Mouse (Mus musculus): ENCODE data around the gene Gm9049. TPM values are rescaled to one million over a fixed set of nuclear protein-coding genes. Genes with fewer than 3 reads are reported as not detected.
A peak's percentile ranks its signal among the peaks of the same experiment; 100 is the strongest.
"Not testable (repeated sequence)": the region's sequence is repeated elsewhere in the genome, so short reads cannot be mapped to it uniquely, and the experiment has no call there.

Gene Gm9049
- 0.06 TPM in 1 of 2 replicates, not detected in the other for polyA plus RNA-seq (2012; rRNA removed)

DNA sequence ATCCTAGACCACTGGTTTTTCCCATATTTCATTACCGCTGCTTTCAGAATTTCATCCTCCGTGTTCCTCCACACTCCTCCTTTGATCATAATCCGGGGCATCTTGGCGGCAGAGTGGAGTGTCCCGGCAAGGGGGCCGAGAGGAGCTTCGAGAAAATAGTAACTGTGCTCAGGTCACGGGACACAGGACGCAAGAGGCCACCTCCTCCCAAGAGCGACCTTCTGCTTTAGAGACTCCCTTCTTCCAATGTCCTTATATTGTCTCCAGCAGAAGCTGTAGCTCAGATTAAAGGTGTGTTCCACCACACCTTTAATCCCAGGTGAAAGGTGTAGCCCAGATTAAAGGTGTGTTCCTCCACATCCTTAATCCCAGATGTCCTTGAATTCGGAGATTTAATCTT lies at the start of gene Gm9049:
TSS of gene Gm9049 (minus strand) at position 101 of the 400 bp plus-strand sequence.
- not testable (repeated sequence) for DNase-seq (ENCODE audit: low read depth)

- DNase-seq (ENCODE audit: low read depth): no peak
Observed at GRCm38 (mm10) chr10:118399917-118400316, 46.0 kb upstream of the Gm9049 start.

GRCm38 (mm10) chr10:118370443-118370842 lies 16.5 kb upstream of the Gm9049 start:
- peak; percentile 4 for DNase-seq (ENCODE audit: low read depth)

- no peak for DNase-seq (ENCODE audit: low read depth)
Observed at GRCm38 (mm10) chr10:118369518-118369917, 15.6 kb upstream of the Gm9049 start.

GRCm38 (mm10) chr10:118348579-118348978 lies 5.3 kb downstream of the Gm9049 start, which contains the start of gene Gm9048:
Gene Gm9048 (minus strand): TSS chr10:118348679.
- not testable (repeated sequence) for DNase-seq (ENCODE audit: low read depth)

- DNase-seq (ENCODE audit: low read depth): not testable (repeated sequence)
Observed at GRCm38 (mm10) chr10:118343155-118343554, 10.8 kb downstream of the Gm9049 start, which contains the start of gene Gm9046. Gene Gm9046 (minus strand): TSS chr10:118343255.

DNA sequence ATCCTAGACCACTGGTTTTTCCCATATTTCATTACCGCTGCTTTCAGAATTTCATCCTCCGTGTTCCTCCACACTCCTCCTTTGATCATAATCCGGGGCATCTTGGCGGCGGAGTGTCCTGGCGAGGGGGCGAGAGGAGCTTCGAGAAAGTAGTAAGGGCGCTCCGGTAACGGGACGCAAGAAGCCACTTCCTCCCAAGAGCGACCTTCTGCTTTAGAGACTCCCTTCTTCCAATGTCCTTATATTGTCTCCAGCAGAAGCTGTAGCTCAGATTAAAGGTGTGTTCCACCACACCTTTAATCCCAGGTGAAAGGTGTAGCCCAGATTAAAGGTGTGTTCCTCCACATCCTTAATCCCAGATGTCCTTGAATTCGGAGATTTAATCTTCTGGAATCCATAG lies 16.2 kb downstream of the Gm9049 start, which contains the start of gene Gm9045:
TSS of gene Gm9045 (minus strand) at position 101 of the 400 bp plus-strand sequence.
- DNase-seq (ENCODE audit: low read depth): not testable (repeated sequence)

- DNase-seq (ENCODE audit: low read depth): not testable (repeated sequence)
Observed at GRCm38 (mm10) chr10:118332308-118332707, 21.6 kb downstream of the Gm9049 start, which contains the start of gene Gm9044. Gene Gm9044 (minus strand): TSS chr10:118332408.

- DNase-seq (ENCODE audit: low read depth): not testable (repeated sequence)
Observed at GRCm38 (mm10) chr10:118326869-118327268, 27.0 kb downstream of the Gm9049 start, which contains the start of gene Gm9040. Gene Gm9040 (minus strand): TSS chr10:118326969.

DNA sequence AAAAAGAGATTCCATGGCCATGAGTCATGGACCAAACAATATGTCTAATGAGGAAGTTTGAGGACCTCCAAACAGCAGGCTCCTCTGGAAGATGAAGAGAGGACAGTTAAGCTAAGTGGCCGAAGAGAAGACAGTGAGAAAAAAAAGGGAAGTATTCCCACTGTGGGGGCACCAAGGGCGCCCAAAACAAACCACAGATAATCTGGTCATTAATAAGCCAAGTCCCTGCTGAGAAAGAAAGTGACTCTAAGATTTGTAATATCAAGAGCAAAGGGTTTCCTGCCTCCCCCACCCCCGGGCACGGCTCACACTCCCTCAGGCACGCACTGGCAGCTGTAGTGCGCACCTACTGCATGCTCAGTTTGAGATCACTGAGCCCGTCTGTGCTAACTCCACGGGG lies 34.9 kb downstream of the Gm9049 start:
- no peak for DNase-seq (ENCODE audit: low read depth)

DNA sequence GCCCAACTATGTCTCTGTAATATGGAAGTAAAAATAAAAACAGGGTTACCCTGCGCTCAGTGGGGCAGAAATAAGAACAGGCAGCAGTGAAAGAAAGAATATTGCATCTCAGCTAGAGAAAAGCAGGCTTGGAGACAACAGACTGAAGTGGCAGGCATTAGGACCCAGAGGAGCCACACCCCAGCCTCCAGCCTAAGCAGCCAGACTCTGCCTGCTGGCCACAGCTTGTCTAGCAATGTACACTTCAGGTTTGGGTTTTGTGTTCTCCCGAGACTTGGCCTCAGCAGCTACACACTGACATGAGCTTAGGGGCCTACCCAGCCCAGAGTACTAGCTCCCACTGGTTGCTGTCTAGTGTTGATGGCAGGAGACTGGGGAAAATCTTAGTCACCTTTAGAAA lies 51.8 kb downstream of the Gm9049 start:
- not testable (repeated sequence) for DNase-seq (ENCODE audit: low read depth)

Other genes with a start within 250 kb of the Gm9049 start
- 4.9 and 5.9 TPM in 2 replicates for gene Mdm1, start 212.3 kb downstream of the Gm9049 start, polyA plus RNA-seq (2012; rRNA removed)
- not detected in 2 replicates for gene Il22, start 149.2 kb downstream of the Gm9049 start, polyA plus RNA-seq (2012; rRNA removed)
- gene Gm32717, start 113.3 kb downstream of the Gm9049 start, polyA plus RNA-seq (2012; rRNA removed): not detected in 2 replicates
- gene Gm32802, start 95.4 kb downstream of the Gm9049 start, polyA plus RNA-seq (2012; rRNA removed): not detected in 2 replicates
- not detected in 2 replicates for gene Iltifb, start 59.1 kb downstream of the Gm9049 start, polyA plus RNA-seq (2012; rRNA removed)
- not detected in 2 replicates for gene Gm9040, start 27.1 kb downstream of the Gm9049 start, polyA plus RNA-seq (2012; rRNA removed)
- not detected in 2 replicates for gene Gm9044, start 21.7 kb downstream of the Gm9049 start, polyA plus RNA-seq (2012; rRNA removed)
- 0.06 TPM in 1 of 2 replicates, not detected in the other for gene Gm9045, start 16.3 kb downstream of the Gm9049 start, polyA plus RNA-seq (2012; rRNA removed)
- not detected in 2 replicates for gene Gm9046, start 10.8 kb downstream of the Gm9049 start, polyA plus RNA-seq (2012; rRNA removed)
- not detected in 2 replicates for gene Gm9048, start 5.4 kb downstream of the Gm9049 start, polyA plus RNA-seq (2012; rRNA removed)
- not detected in 2 replicates for gene Ifng, start 86.9 kb upstream of the Gm9049 start, polyA plus RNA-seq (2012; rRNA removed)